Mouse (Mus musculus) adrenal gland, postnatal 25 days (tissue): ENCODE measurements around the gene Ccr1. TPM values are rescaled to one million over a fixed set of nuclear protein-coding genes. Genes with fewer than 3 reads are reported as not detected.
"Not testable (repeated sequence)": the region's sequence is repeated elsewhere in the genome, so short reads cannot be mapped to it uniquely, and the experiment has no call there.

ENCODE experiments used
- DNase-seq: peaks from one replicate; pipeline ENCODE4 v3.0.0; 2021; ENCODE audit warnings: mixed read lengths
- long read RNA-seq: library from polyadenylated mRNA; stranded (forward); transcript quantifications from one replicate; pipeline ENCODE4 v2.0.0, GENCODE M21; 2021
- total RNA-seq: library from RNA; stranded (reverse); gene quantifications from 2 replicates; pipeline ENCODE4 v1.2.3, GENCODE M21; 2021

Gene Ccr1
- 1.1 and 1.3 TPM in 2 replicates for total RNA-seq
- long read RNA-seq, partial matches to known transcripts, result 0 of 2 reads
- long read RNA-seq, other reads (novel, unspliced or antisense), result 1 of 2 reads

GRCm38 (mm10) chr9:123968290-123968912, at the start of gene Ccr1:
Gene Ccr1, minus strand, starts transcription at chr9:123968692.
- DNase-seq, result no peak

GRCm38 (mm10) chr9:124016048-124016447, 47.6 kb upstream of the Ccr1 start:
- DNase-seq, result no peak

- DNase-seq, result no peak
Observed at GRCm38 (mm10) chr9:124014985-124015652, 46.6 kb upstream of the Ccr1 start.

- no peak for DNase-seq
Observed at GRCm38 (mm10) chr9:124013270-124013669, 44.8 kb upstream of the Ccr1 start.

GRCm38 (mm10) chr9:124012691-124013090, 44.2 kb upstream of the Ccr1 start:
- no peak for DNase-seq

- DNase-seq, result no peak
Observed at GRCm38 (mm10) chr9:123999784-124000183, 31.3 kb upstream of the Ccr1 start.

GRCm38 (mm10) chr9:123997719-123998118, 29.2 kb upstream of the Ccr1 start:
- DNase-seq, result no peak

- DNase-seq, result no peak
Observed at GRCm38 (mm10) chr9:123991312-123991906, 22.9 kb upstream of the Ccr1 start.

GRCm38 (mm10) chr9:123989671-123990070, 21.2 kb upstream of the Ccr1 start:
- DNase-seq, result no peak

- DNase-seq, result no peak
Observed at GRCm38 (mm10) chr9:123986217-123986616, 17.7 kb upstream of the Ccr1 start.

GRCm38 (mm10) chr9:123984943-123985342, 16.5 kb upstream of the Ccr1 start:
- no peak for DNase-seq

GRCm38 (mm10) chr9:123982720-123983119, 14.2 kb upstream of the Ccr1 start:
- DNase-seq, result no peak

GRCm38 (mm10) chr9:123981909-123982308, 13.4 kb upstream of the Ccr1 start:
- no peak for DNase-seq

- DNase-seq, result not testable (repeated sequence)
Observed at GRCm38 (mm10) chr9:123980858-123981475, 12.5 kb upstream of the Ccr1 start.

- DNase-seq, result no peak
Observed at GRCm38 (mm10) chr9:123978308-123978707, 9.8 kb upstream of the Ccr1 start, which contains the start of gene Ccr1l1. Gene Ccr1l1, minus strand, starts transcription at chr9:123978408.

- DNase-seq, result no peak
Observed at GRCm38 (mm10) chr9:123976876-123977663, 8.6 kb upstream of the Ccr1 start.

GRCm38 (mm10) chr9:123975630-123976029, 7.1 kb upstream of the Ccr1 start:
- no peak for DNase-seq

- DNase-seq, result not testable (repeated sequence)
Observed at GRCm38 (mm10) chr9:123966858-123967495, 1.5 kb downstream of the Ccr1 start.

- DNase-seq, result no peak
Observed at GRCm38 (mm10) chr9:123964776-123965175, 3.7 kb downstream of the Ccr1 start.

GRCm38 (mm10) chr9:123960161-123960560, 8.3 kb downstream of the Ccr1 start:
- DNase-seq, result no peak

GRCm38 (mm10) chr9:123957911-123958413, 10.5 kb downstream of the Ccr1 start:
- no peak for DNase-seq
